Comparison of ENCODE assay signal across 21 mouse cellular contexts in genomic region chr11:108250146-108250635, GRCm38 (mm10).
DNase-seq lines count a peak whose midpoint lies in the region; ATAC-seq and TF ChIP-seq lines count a peak whose summit lies in the region.
"Had no signal": no experiment of that assay in that cellular context is flagged by ENCODE, and none has a peak within 500 bp of the region (broad histone marks: within the 10 kb centered on the region; RNA-seq: fewer than 3 reads in every experiment).

No protein-coding gene starts in this region.

- TF ChIP-seq EP300 in MEL (IDR thresholded peaks at IDR 0.05; ENCODE audit: low read depth in 1 of 2, low read length in 2 of 2): no peak

- no peak overlapping the region for H3K4me3 ChIP-seq in kidney, embryonic 15.5 days (replicated peaks)
- no peak overlapping the region for H3K4me3 ChIP-seq in lung, embryonic 15.5 days
- no peak overlapping the region for H3K4me3 ChIP-seq in MEL (ENCODE audit: control insufficient read depth in 1 of 2, insufficient read depth in 1 of 2, low read depth in 2 of 2, low read length in 2 of 2)
- no peak overlapping the region for H3K4me3 ChIP-seq in stomach, embryonic 14.5 days (ENCODE audit: low read depth, low read length)
- H3K4me3 ChIP-seq: forebrain, embryonic 13.5 days; gastrocnemius, adult 2 months; hindbrain, embryonic 15.5 days; limb, embryonic 12.5 days; midbrain, embryonic 15.5 days; neural tube, embryonic 12.5 days had no signal

- ATAC-seq in kidney, embryonic 15.5 days (replicated peaks; ENCODE audit: low FRiP score): no peak
- ATAC-seq in lung, embryonic 15.5 days (ENCODE audit: borderline replicate concordance, extremely low read depth, low FRiP score, low TSS enrichment): no peak
- no peak for ATAC-seq in stomach, embryonic 14.5 days (ENCODE audit: insufficient number of reproducible peaks, insufficient read depth, low FRiP score, low read depth)
- ATAC-seq: forebrain, embryonic 13.5 days; midbrain, embryonic 15.5 days had no signal

- H3K79me2 ChIP-seq in MEL (ENCODE audit: control insufficient read depth, insufficient read depth, low read length, poor library complexity): peaks cover 2% of the 10 kb centered on the region

- no peak for TF ChIP-seq RAD21 in MEL (IDR thresholded peaks at IDR 0.05; ENCODE audit: low read depth, low read length)

- H3K27ac ChIP-seq in kidney, embryonic 15.5 days: peak overlapping the region; percentile 77
- peak overlapping the region; percentile 72 for H3K27ac ChIP-seq in lung, embryonic 15.5 days
- H3K27ac ChIP-seq in MEL (ENCODE audit: control insufficient read depth, low read depth, low read length): peak overlapping the region; percentile 94
- peak overlapping the region; percentile 39; the same call in 1 of the 2 replicates for H3K27ac ChIP-seq in stomach, embryonic 14.5 days (ENCODE audit: low read length)
- H3K27ac ChIP-seq: forebrain, embryonic 13.5 days; gastrocnemius, adult 2 months; hindbrain, embryonic 15.5 days; limb, embryonic 12.5 days; midbrain, embryonic 15.5 days; neural tube, embryonic 12.5 days had no signal

- H3K4me2 ChIP-seq in kidney, embryonic 15.5 days: no peak overlapping the region
- no peak overlapping the region for H3K4me2 ChIP-seq in lung, embryonic 15.5 days
- H3K4me2 ChIP-seq in stomach, embryonic 14.5 days (replicated peaks; ENCODE audit: low read depth, low read length): no peak overlapping the region
- H3K4me2 ChIP-seq: forebrain, embryonic 13.5 days; hindbrain, embryonic 15.5 days; limb, embryonic 12.5 days; liver, embryonic 11.5 days; midbrain, embryonic 15.5 days; neural tube, embryonic 12.5 days had no signal

- no peak overlapping the region for H3K9ac ChIP-seq in kidney, embryonic 15.5 days
- no peak overlapping the region for H3K9ac ChIP-seq in lung, embryonic 15.5 days
- H3K9ac ChIP-seq in MEL (ENCODE audit: control insufficient read depth, low read depth, low read length, poor library complexity, severe bottlenecking): peak overlapping the region; percentile 49
- H3K9ac ChIP-seq in stomach, embryonic 14.5 days (replicated peaks; ENCODE audit: low read depth, low read length): no peak overlapping the region
- H3K9ac ChIP-seq: forebrain, embryonic 13.5 days; hindbrain, embryonic 15.5 days; limb, embryonic 12.5 days; midbrain, embryonic 15.5 days; neural tube, embryonic 12.5 days had no signal

- no peak for DNase-seq in kidney, postnatal 14 days
- no peak for DNase-seq in lung, postnatal 4 days
- DNase-seq in MEL (ENCODE audit: low read depth, low spot score): no peak
- no peak for DNase-seq in adrenal gland, postnatal 14 days
- DNase-seq: adrenal gland, postnatal 25 days; cerebellum, adult 9-10 months; gastrocnemius, adult 2 months; kidney, adult 9 months; layer of hippocampus, postnatal 36 days; right cerebral cortex, postnatal 14 days; thymus, adult 18-20 months; thymus, postnatal 36 days had no signal

- no peaks in the 10 kb centered on the region for H3K9me3 ChIP-seq in kidney, embryonic 15.5 days (replicated peaks)
- H3K9me3 ChIP-seq in lung, embryonic 15.5 days: no peaks in the 10 kb centered on the region
- no peaks in the 10 kb centered on the region for H3K9me3 ChIP-seq in MEL (replicated peaks; ENCODE audit: insufficient read depth, low read length)
- no peaks in the 10 kb centered on the region for H3K9me3 ChIP-seq in stomach, embryonic 14.5 days (ENCODE audit: control insufficient read depth, low read depth, low read length)
- H3K9me3 ChIP-seq: forebrain, embryonic 13.5 days; hindbrain, embryonic 15.5 days; limb, embryonic 12.5 days; midbrain, embryonic 15.5 days; neural tube, embryonic 12.5 days had no signal

- H3K27me3 ChIP-seq in kidney, embryonic 15.5 days: no peaks in the 10 kb centered on the region
- H3K27me3 ChIP-seq in lung, embryonic 15.5 days: no peaks in the 10 kb centered on the region
- H3K27me3 ChIP-seq in MEL (ENCODE audit: control insufficient read depth in 1 of 2, insufficient read depth in 2 of 2, low read length in 2 of 2): no peaks in the 10 kb centered on the region
- no peaks in the 10 kb centered on the region for H3K27me3 ChIP-seq in stomach, embryonic 14.5 days (ENCODE audit: control insufficient read depth, insufficient read depth, low read length)
- H3K27me3 ChIP-seq: forebrain, embryonic 13.5 days; hindbrain, embryonic 15.5 days; limb, embryonic 12.5 days; midbrain, embryonic 15.5 days; neural tube, embryonic 12.5 days had no signal

- H3K4me1 ChIP-seq in kidney, embryonic 15.5 days: peaks cover 58% of the 10 kb centered on the region
- H3K4me1 ChIP-seq in lung, embryonic 15.5 days: peaks cover 70% of the 10 kb centered on the region
- peaks cover 48 to 60% of the 10 kb centered on the region in 2 experiments for H3K4me1 ChIP-seq in MEL (ENCODE audit: control insufficient read depth in 1 of 2, insufficient read depth in 2 of 2, low read length in 2 of 2)
- peaks cover 26% of the 10 kb centered on the region for H3K4me1 ChIP-seq in stomach, embryonic 14.5 days (ENCODE audit: control insufficient read depth, insufficient read depth, low read length)

- no peak for TF ChIP-seq POLR2A in MEL (IDR thresholded peaks at IDR 0.05; ENCODE audit: control insufficient read depth in 1 of 2, insufficient read depth in 1 of 2, low read depth in 1 of 2, low read length in 2 of 2, poor library complexity in 1 of 2)

- TF ChIP-seq CTCF in MEL (IDR thresholded peaks at IDR 0.05 in 2 of 3, conservative IDR thresholded peaks at IDR 0.05 in 1 of 3; ENCODE audit: control insufficient read depth in 1 of 3, insufficient read depth in 1 of 3, low read depth in 2 of 3, low read length in 3 of 3, poor library complexity in 1 of 3, severe bottlenecking in 1 of 3): no peak

- H3K36me3 ChIP-seq in kidney, embryonic 15.5 days: no peaks in the 10 kb centered on the region
- H3K36me3 ChIP-seq in lung, embryonic 15.5 days: no peaks in the 10 kb centered on the region
- peaks cover 0 to 57% of the 10 kb centered on the region in 2 experiments; a peak in 2 of 4 replicates for H3K36me3 ChIP-seq in MEL (ENCODE audit: control insufficient read depth in 1 of 2, insufficient read depth in 2 of 2, low read length in 2 of 2)
- H3K36me3 ChIP-seq in stomach, embryonic 14.5 days (ENCODE audit: control insufficient read depth, insufficient read depth, low read length): no peaks in the 10 kb centered on the region
- H3K36me3 ChIP-seq: hindbrain, embryonic 15.5 days; limb, embryonic 12.5 days; midbrain, embryonic 15.5 days; neural tube, embryonic 12.5 days had no signal

- WGBS in kidney, embryonic 15.5 days: 45% methylated on average over 1 of the region's 1 CpGs
- 21% methylated on average over 1 of the region's 1 CpGs for whole genome bisulfite sequencing in lung, embryonic 15.5 days
- 31% methylated on average over 1 of the region's 1 CpGs for WGBS in stomach, embryonic 14.5 days

TF ChIP-seq in MEL, 35 proteins besides CTCF, POLR2A, EP300 and RAD21:
- no peak for TF ChIP-seq ETS1 (IDR thresholded peaks at IDR 0.05; ENCODE audit: low read depth, low read length)
- no peak for TF ChIP-seq SIN3A (IDR thresholded peaks at IDR 0.05; ENCODE audit: low read length)
- no peak for TF ChIP-seq JUND (IDR thresholded peaks at IDR 0.05; ENCODE audit: low read depth, low read length)
- TF ChIP-seq POLR2AphosphoS2 (IDR thresholded peaks at IDR 0.05; ENCODE audit: low read length): no peak
- TF ChIP-seq NRF1 (IDR thresholded peaks at IDR 0.05; ENCODE audit: insufficient read depth, low read depth, low read length, poor library complexity, severe bottlenecking): no peak
- no peak for TF ChIP-seq GABPA (IDR thresholded peaks at IDR 0.05; ENCODE audit: low read depth, low read length)
- TF ChIP-seq MXI1 (IDR thresholded peaks at IDR 0.05; ENCODE audit: low read depth, low read length): no peak
- TF ChIP-seq TCF12 (IDR thresholded peaks at IDR 0.05; ENCODE audit: low read depth, low read length): no peak
- no peak for TF ChIP-seq MAFK (IDR thresholded peaks at IDR 0.05; ENCODE audit: borderline replicate concordance, low read depth, low read length)
- TF ChIP-seq MAX (IDR thresholded peaks at IDR 0.05; ENCODE audit: low read length): no peak
- TF ChIP-seq USF1 (IDR thresholded peaks at IDR 0.05; ENCODE audit: low read depth, low read length): no peak
- TF ChIP-seq MEF2A (IDR thresholded peaks at IDR 0.05; ENCODE audit: extremely low read depth, insufficient replicate concordance, low read depth, low read length, poor library complexity, severe bottlenecking): no peak
- TF ChIP-seq MYC (IDR thresholded peaks at IDR 0.05; ENCODE audit: low read depth, low read length): no peak
- TF ChIP-seq ZC3H11A (IDR thresholded peaks at IDR 0.05; ENCODE audit: low read depth, low read length): no peak
- TF ChIP-seq TAL1 (IDR thresholded peaks at IDR 0.05; ENCODE audit: low read length): no peak
- no peak for TF ChIP-seq USF2 (IDR thresholded peaks at IDR 0.05; ENCODE audit: borderline replicate concordance in 1 of 2, insufficient read depth in 1 of 2, low read depth in 1 of 2, low read length in 2 of 2)
- TF ChIP-seq KAT2A (conservative IDR thresholded peaks at IDR 0.05; ENCODE audit: low read depth, low read length): no peak
- TF ChIP-seq BHLHE40 (IDR thresholded peaks at IDR 0.05; ENCODE audit: borderline replicate concordance, low read depth, low read length): no peak
- no peak for TF ChIP-seq CHD2 (IDR thresholded peaks at IDR 0.05; ENCODE audit: low read length)

Comparison
In these comparisons a context has a peak if more than half of its experiments do, and no peak if none do; other contexts are left out.
1. H3K27ac ChIP-seq: peak in every context shown above with its lines; median percentile 94 in MEL; 77 in kidney, embryonic 15.5 days; 72 in lung, embryonic 15.5 days; 39 in stomach, embryonic 14.5 days.